Mouse (Mus musculus): ENCODE data around the gene Oxt. TPM values are rescaled to one million over a fixed set of nuclear protein-coding genes. Genes with fewer than 3 reads are reported as not detected.
"Not testable (repeated sequence)": the region's sequence is repeated elsewhere in the genome, so short reads cannot be mapped to it uniquely, and the experiment has no call there.

Gene Oxt
- polyA plus RNA-seq, 1 experiment = not detected

DNA sequence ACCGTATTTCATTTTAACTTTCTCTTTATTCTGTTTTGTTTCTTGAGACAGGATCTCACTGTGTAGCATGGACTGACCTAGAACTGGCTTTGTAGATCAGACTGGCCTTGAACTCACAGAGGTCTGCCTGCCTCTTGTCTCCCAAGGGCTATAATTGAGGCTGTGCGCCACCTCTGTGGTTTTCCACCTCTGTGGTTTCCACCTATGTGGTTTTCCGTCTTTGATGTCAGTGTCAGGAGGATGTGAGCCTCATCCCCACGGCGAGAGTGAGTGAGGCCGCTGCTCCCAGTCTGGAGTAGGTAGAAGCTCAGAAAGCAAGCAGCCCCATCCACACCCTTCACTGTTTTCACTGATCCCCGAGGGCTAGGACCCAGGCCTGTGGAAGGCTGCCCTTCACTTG is 21.1 kb upstream of the Oxt start:
- H3K4me3 ChIP-seq (ENCODE audit: insufficient read depth, low read length) = no peak overlapping the region
- TF ChIP-seq POLR2A (IDR thresholded peaks at IDR 0.05; ENCODE audit: low read depth, low read length) = no peak
- no peak for TF ChIP-seq CTCF (IDR thresholded peaks at IDR 0.05; ENCODE audit: borderline replicate concordance, insufficient read depth, low read length)
- no peaks in the 10 kb centered on the region for H3K4me1 ChIP-seq (ENCODE audit: control insufficient read depth, insufficient read depth, low read length)
- no peak overlapping the region for H3K27ac ChIP-seq (ENCODE audit: insufficient read depth, low read length)

DNA sequence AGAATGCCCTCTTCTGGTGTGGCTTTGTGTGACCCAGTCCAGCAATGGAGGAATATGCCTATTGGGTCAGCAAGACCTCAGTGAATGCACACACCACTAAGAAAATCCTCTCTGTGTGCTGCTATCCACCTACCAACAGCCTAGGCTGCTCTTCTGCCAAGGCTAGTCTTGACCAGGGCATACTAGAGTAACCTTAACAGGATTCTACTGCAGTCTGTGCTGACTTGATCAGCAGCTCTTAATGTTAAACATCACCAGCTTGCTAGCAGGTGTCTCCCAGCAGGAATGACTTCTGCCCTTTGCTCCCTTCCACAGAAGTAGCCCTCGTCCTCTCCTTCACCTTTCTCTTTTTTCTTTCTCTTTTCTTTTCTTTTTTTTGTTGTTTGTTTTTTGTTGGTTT is 19.7 kb upstream of the Oxt start:
- H3K27ac ChIP-seq (ENCODE audit: insufficient read depth, low read length) = no peak overlapping the region
- no peak overlapping the region for H3K4me3 ChIP-seq (ENCODE audit: insufficient read depth, low read length)
- no peaks in the 10 kb centered on the region for H3K4me1 ChIP-seq (ENCODE audit: control insufficient read depth, insufficient read depth, low read length)
- TF ChIP-seq CTCF (IDR thresholded peaks at IDR 0.05; ENCODE audit: borderline replicate concordance, insufficient read depth, low read length) (no peak), POLR2A (IDR thresholded peaks at IDR 0.05; ENCODE audit: low read depth, low read length) (no peak)

DNA sequence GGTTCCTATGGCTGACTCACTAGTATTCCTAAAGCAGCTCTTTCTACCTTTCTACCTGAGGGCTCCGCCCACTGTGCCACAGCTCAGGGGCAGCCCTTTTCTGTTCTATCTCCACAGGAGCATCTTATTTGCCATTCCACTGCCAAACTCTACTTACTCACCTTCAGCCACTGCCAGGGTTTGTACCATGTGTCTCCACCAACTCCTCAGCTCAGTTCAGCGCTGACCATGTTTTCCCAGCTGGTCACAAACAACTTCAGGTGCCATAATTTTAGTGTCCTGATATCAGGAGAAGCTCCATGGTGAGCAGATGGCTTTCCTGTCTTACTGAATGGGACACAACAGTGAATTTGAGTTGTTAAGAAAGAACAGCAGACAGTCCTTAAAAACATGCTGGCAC is 18.5 kb upstream of the Oxt start:
- no peak overlapping the region for H3K4me3 ChIP-seq (ENCODE audit: insufficient read depth, low read length)
- no peaks in the 10 kb centered on the region for H3K4me1 ChIP-seq (ENCODE audit: control insufficient read depth, insufficient read depth, low read length)
- no peak for TF ChIP-seq POLR2A (IDR thresholded peaks at IDR 0.05; ENCODE audit: low read depth, low read length)
- TF ChIP-seq CTCF (IDR thresholded peaks at IDR 0.05; ENCODE audit: borderline replicate concordance, insufficient read depth, low read length) = no peak
- H3K27ac ChIP-seq (ENCODE audit: insufficient read depth, low read length) = no peak overlapping the region

DNA sequence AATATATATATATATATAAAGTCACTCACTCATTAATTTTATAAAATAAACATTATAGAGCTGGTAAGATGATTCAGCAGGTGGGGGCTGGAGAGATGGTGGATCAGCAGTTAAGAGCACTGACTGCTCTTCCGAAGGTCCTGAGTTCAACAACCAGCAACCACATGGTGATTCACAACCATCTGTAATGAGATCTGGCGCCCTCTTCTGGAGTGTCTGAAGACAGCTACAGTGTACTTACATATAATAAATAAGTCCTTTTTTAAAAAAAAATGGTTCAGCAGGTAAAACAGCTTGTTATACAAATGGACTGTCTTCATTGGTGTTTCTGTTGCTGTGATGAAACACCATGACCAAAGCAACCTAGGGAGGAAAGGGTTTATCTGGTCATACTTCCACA is 18.0 kb upstream of the Oxt start:
- no peaks in the 10 kb centered on the region for H3K4me1 ChIP-seq (ENCODE audit: control insufficient read depth, insufficient read depth, low read length)
- no peak overlapping the region for H3K4me3 ChIP-seq (ENCODE audit: insufficient read depth, low read length)
- no peak for TF ChIP-seq POLR2A (IDR thresholded peaks at IDR 0.05; ENCODE audit: low read depth, low read length)
- no peak for TF ChIP-seq CTCF (IDR thresholded peaks at IDR 0.05; ENCODE audit: borderline replicate concordance, insufficient read depth, low read length)
- H3K27ac ChIP-seq (ENCODE audit: insufficient read depth, low read length) = no peak overlapping the region

DNA sequence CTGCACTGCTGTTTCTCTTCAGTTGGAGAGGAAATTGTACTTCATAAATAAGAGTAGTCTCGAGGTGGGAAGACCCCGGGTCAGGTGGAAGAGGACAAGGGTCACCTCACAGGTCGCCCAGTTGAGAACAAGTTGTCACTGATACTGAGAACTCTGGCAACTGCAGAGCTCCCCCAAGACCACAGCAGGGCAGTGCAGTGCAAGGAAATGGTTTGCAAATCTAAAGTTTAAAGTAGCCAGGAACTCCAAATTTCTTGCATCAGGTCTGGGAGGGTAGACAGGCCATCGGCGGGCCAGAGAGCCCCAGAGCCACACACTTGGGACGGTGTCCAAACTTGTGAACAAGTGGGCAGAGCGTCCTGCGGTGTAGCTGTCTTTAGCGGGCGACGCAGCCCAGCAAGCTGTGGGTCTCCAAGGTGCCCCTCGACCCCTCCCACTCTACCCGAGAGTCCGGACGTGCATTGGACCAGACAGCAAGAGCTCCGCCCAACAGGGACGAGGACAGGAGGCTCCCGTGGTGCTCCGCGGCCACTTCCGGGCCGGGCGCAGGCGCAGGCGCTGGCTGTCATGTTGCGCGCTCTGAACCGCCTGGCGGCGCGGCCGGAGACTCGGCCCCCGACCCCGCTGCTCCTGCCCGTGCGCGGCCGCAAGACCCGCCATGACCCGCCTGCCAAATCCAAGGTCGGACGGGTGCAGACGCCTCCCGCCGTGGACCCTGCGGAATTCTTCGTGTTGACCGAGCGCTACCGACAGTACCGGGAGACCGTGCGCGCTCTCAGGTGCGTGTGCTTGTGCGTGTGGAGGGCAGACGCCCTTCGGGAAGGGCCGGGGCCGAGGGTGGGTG is 12.5 kb upstream of the Oxt start, which contains the start of gene Mrps26:
Gene Mrps26 (plus strand): TSS at position 531 of the 844 bp plus-strand sequence.
- H3K27ac ChIP-seq (ENCODE audit: insufficient read depth, low read length) = no peak within 1 kb of the TSS
- TF ChIP-seq POLR2A (IDR thresholded peaks at IDR 0.05; ENCODE audit: low read depth, low read length) (peak; percentile 89), CTCF (IDR thresholded peaks at IDR 0.05; ENCODE audit: borderline replicate concordance, insufficient read depth, low read length) (no peak)
- H3K4me3 ChIP-seq (ENCODE audit: insufficient read depth, low read length) = peak within 1 kb of the TSS; percentile 72
- H3K4me1 ChIP-seq (ENCODE audit: control insufficient read depth, insufficient read depth, low read length) = peaks cover 4% of the 10 kb centered on the region; the same call in 1 of the 2 replicates

DNA sequence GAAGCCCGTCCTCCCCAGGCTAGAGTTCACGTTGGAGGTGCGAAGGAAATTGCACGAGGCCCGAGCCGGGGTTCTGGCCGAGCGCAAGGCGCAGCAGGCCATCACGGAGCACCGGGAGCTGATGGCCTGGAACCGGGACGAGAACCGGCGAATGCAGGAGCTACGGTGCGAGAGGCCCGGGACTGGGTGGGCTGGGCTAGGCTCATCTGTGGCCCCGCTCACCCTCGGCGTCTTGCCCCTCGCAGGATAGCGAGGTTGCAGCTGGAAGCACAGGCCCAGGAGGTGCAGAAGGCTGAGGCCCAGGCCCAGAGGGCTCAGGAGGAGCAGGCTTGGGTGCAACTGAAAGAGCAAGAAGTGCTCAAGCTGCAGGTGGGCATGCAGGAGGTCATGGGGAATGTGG is 11.9 kb upstream of the Oxt start:
- no peak for TF ChIP-seq POLR2A (IDR thresholded peaks at IDR 0.05; ENCODE audit: low read depth, low read length)
- no peak for TF ChIP-seq CTCF (IDR thresholded peaks at IDR 0.05; ENCODE audit: borderline replicate concordance, insufficient read depth, low read length)
- no peak overlapping the region for H3K27ac ChIP-seq (ENCODE audit: insufficient read depth, low read length)
- peak overlapping the region; percentile 72 for H3K4me3 ChIP-seq (ENCODE audit: insufficient read depth, low read length)
- H3K4me1 ChIP-seq (ENCODE audit: control insufficient read depth, insufficient read depth, low read length) = peaks cover 4% of the 10 kb centered on the region; the same call in 1 of the 2 replicates

DNA sequence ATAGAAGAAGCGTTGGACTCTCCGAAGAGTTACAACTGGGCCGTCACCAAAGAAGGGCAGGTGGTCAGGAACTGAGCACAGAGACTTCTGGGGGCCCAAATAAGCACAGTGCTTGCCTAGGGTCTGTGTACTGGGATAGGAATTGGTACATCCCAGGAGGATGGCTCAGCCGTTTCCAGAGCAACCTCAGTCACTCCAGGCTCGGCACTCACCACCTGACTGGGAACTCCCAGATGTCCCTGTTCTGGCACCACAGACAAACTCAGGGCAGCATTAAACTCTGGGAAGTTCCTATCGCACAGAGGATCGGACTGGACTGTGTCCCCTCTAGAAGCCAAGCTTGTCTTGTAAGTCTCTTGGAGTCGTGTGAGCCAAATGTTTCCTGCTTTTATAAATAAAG is 11.0 kb upstream of the Oxt start:
- TF ChIP-seq CTCF (IDR thresholded peaks at IDR 0.05; ENCODE audit: borderline replicate concordance, insufficient read depth, low read length) (no peak), POLR2A (IDR thresholded peaks at IDR 0.05; ENCODE audit: low read depth, low read length) (no peak)
- Histone ChIP-seq H3K27ac (ENCODE audit: insufficient read depth, low read length) (no peak overlapping the region), H3K4me1 (ENCODE audit: control insufficient read depth, insufficient read depth, low read length) (peaks cover 4% of the 10 kb centered on the region; the same call in 1 of the 2 replicates), H3K4me3 (ENCODE audit: insufficient read depth, low read length) (peak overlapping the region; percentile 72; the same call in 1 of the 2 replicates)

DNA sequence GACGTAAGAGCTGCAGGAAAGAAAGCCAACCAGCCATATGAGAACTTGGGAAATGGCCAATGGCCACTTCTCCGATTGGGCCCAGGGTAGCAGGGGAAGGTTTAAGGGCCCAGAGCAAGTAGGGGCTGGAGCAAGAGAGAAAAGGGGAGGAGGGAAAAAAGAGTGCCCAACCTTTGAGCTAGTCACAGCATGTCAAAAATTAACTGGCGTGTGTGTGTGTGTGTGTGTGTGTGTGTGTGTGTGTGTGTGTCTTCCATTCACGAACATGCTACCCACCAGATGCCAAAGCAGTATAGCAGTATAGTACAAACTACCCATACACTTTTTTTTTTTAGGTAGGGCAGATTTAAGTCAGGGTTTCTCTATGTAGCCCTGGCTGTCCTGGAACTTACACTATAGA is 7.1 kb upstream of the Oxt start:
- H3K4me3 ChIP-seq (ENCODE audit: insufficient read depth, low read length) = no peak overlapping the region
- no peak overlapping the region for H3K27ac ChIP-seq (ENCODE audit: insufficient read depth, low read length)
- TF ChIP-seq CTCF (IDR thresholded peaks at IDR 0.05; ENCODE audit: borderline replicate concordance, insufficient read depth, low read length) (no peak), POLR2A (IDR thresholded peaks at IDR 0.05; ENCODE audit: low read depth, low read length) (no peak)
- H3K4me1 ChIP-seq (ENCODE audit: control insufficient read depth, insufficient read depth, low read length) = peaks cover 4% of the 10 kb centered on the region; the same call in 1 of the 2 replicates

DNA sequence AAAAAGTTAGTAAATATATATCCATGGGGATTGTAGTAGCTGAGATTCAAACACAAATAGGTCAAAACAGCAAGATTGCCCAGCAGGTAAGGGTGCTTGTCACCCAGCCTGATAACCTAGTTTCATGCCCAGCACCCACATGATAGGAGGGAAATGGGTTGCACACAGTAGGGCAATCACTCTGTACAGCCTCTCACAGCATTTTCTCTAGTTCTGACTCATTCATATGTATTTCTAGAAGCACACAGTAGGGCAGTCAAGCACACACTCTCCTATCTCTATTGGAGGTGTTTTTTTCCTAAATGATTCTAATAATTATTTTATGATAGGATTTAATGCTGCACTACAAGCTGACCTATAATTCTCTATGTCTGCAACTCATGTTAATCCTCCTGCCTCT is 6.0 kb upstream of the Oxt start:
- Histone ChIP-seq H3K4me3 (ENCODE audit: insufficient read depth, low read length) (no peak overlapping the region), H3K27ac (ENCODE audit: insufficient read depth, low read length) (no peak overlapping the region), H3K4me1 (ENCODE audit: control insufficient read depth, insufficient read depth, low read length) (no peaks in the 10 kb centered on the region)
- TF ChIP-seq CTCF (IDR thresholded peaks at IDR 0.05; ENCODE audit: borderline replicate concordance, insufficient read depth, low read length) (no peak), POLR2A (IDR thresholded peaks at IDR 0.05; ENCODE audit: low read depth, low read length) (no peak)

DNA sequence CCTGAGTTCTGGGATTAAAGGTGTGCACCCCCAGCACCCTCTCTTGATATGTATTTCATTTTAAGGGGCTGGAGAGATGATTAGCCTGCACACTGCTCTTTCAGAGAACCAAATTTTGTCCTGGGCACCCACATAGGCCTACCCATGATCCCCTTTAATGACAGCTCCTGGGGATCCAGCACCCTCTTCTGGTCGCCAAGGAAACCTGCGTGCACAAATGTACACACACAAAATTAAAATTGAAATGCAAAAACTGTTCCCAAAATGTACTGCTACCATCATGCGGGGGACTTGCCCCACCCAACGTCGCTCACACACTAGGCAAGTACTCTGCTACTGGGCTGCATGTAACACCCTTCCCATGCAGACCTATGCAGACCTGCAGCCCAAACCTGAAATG is 1.0 kb upstream of the Oxt start:
- Histone ChIP-seq H3K4me1 (ENCODE audit: control insufficient read depth, insufficient read depth, low read length) (no peaks in the 10 kb centered on the region), H3K27ac (ENCODE audit: insufficient read depth, low read length) (no peak overlapping the region), H3K4me3 (ENCODE audit: insufficient read depth, low read length) (no peak overlapping the region)
- TF ChIP-seq POLR2A (IDR thresholded peaks at IDR 0.05; ENCODE audit: low read depth, low read length) = no peak
- TF ChIP-seq CTCF (IDR thresholded peaks at IDR 0.05; ENCODE audit: borderline replicate concordance, insufficient read depth, low read length) = no peak

DNA sequence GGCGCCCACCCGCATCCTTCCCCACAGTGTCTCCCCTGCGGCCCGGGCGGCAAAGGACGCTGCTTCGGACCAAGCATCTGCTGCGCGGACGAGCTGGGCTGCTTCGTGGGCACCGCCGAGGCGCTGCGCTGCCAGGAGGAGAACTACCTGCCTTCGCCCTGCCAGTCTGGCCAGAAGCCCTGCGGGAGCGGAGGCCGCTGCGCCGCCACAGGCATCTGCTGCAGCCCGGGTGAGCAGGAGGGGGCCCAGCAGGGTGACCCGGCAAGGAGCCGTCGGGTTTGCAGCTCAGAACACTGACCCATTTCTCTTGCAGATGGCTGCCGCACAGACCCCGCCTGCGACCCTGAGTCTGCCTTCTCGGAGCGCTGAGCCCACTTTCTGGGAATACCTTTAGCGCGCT is 591 bp downstream of the Oxt start:
- not testable (repeated sequence) for H3K4me1 ChIP-seq (ENCODE audit: control insufficient read depth, insufficient read depth, low read length); H3K4me3 ChIP-seq (ENCODE audit: insufficient read depth, low read length); H3K27ac ChIP-seq (ENCODE audit: insufficient read depth, low read length)
